Mouse (Mus musculus): ENCODE data around the gene Rab4b. TPM values are rescaled to one million over a fixed set of nuclear protein-coding genes. Genes with fewer than 3 reads are reported as not detected.

The Rab4b gene
- total RNA-seq, 2 experiments from 2014 or later, result 8.5 to 9.3 TPM

- DNase-seq, result peak in 1 of 2 experiments; percentile 37
- intact Hi-C loops (cut with DNase I), result loop anchor here (5.0 kb wide), 1 partner anchor 64 kb away; the partner anchor contains the start of gene Itpkc
Observed at GRCm38 (mm10) chr7:27163450-27163805, 15.3 kb downstream of the Rab4b start.

DNA sequence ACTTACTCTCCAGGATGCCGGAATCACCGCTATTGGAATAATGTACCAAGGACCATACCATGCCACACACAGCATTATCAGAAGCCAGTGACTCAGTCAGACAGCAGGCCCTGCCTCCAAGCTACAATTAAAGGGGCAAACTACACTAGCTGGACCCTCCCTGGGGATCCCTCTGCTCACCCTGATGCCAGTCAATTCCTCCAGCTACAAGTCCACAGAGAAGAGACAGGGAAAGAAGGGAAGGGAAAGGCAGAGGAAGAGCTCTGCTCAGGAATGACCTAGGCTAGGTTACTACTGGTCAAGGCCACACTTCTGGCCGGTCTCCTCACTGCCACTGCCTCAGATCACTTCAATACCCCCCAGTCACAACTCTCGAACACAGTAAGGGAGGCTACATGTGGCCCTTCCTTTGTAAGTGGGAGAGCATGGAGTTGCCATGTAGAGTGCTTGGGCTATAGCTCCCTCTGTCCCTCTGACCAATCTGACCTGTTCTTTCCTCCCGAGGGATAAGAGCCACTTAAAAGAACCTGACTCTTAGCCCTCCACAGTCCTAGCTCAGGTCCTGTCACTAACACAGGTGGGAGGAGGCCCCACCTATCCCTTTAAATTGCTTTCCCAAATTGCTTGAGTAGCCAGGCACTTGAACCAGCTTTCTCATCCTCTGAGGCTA, 15.8 kb downstream of the Rab4b start:
- no peak for DNase-seq
- intact Hi-C loops (cut with DNase I), result loop anchor here (5.0 kb wide), 1 partner anchor 64 kb away; the partner anchor contains the start of gene Itpkc

GRCm38 (mm10) chr7:27161744-27162143, 17.0 kb downstream of the Rab4b start:
- no peak for DNase-seq
- intact Hi-C loops (cut with DNase I), result loop anchor here (5.0 kb wide), 1 partner anchor 66 kb away; the partner anchor contains the start of gene Itpkc

DNA sequence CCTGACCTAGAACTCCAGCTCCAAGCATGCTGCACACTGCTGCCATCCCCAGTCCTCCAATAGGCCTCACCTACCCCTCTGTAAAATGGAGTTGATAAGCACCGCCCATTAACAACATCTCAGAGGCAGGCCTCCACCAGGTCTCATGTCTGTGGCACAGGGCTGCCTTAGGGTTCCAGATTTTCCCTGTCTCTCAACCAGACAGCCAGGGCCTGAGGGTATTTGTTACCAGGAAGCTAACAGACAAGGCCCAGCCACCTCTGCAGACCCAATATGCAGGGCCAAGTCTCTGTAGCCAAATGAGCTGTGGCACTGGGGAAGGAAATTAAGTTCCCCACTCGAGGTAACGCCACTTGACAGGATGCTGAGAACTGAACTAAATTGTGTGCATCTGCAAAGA, 17.8 kb downstream of the Rab4b start:
- intact Hi-C loops (cut with DNase I), result loop anchor here (5.0 kb wide), 1 partner anchor 66 kb away; the partner anchor contains the start of gene Itpkc
- DNase-seq, result no peak

GRCm38 (mm10) chr7:27159882-27160281, 18.8 kb downstream of the Rab4b start:
- intact Hi-C loops (cut with DNase I), result loop anchor here (5.0 kb wide), 2 partner anchors 67 to 1943 kb away; partner anchors contain the start of gene Itpkc
- peak; percentile 82 to 85 for DNase-seq

DNA sequence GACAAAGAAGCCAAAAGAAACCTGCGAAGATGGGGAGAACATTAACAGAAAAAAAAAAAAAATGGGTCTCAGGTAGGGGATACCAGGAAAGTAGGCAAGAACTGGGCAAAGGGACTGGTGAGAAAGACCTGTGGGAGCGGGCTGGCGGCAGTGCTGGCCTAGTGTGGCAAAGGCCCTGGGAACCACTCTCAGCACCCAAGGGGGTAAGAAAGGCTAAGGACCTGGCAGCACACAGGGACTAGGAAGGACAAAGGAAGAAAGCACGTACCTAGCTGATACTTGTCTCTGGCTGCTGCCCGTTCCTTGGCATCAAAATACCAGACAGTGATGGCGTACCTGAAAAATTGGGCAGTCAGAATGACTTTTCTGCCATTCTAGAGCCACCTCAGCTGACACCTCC, 19.4 kb downstream of the Rab4b start:
- intact Hi-C loops (cut with DNase I), result loop anchor here (5.0 kb wide), 1 partner anchor 1942 kb away; no protein-coding TSS in a partner anchor
- DNase-seq, result no peak

GRCm38 (mm10) chr7:27158171-27158570, 20.5 kb downstream of the Rab4b start:
- intact Hi-C loops (cut with DNase I), result loop anchor here (5.0 kb wide), 1 partner anchor 1941 kb away; no protein-coding TSS in a partner anchor
- no peak for DNase-seq

DNA sequence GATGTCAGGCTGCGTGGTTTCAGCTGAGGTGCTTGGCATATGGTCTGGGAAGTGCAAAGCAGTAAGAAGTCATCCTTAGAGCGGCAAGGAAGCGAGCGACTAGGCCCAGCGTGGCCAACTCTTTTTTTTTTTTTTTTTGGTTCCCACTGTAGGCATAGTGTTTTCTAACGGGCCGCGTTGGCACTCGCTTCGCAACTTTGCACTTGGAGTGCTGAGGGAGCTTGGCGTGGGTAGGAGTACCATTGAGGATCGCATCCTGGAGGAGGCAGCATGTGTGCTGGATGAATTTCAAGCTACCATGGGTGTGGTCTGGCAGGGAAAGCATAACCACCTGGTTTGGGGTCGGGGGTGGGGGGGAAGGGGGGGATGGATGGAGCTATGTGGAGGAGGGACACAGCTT, 22.7 kb downstream of the Rab4b start:
- intact Hi-C loops (cut with DNase I), result loop anchor here (5.0 kb wide), 1 partner anchor 1939 kb away; no protein-coding TSS in a partner anchor

DNA sequence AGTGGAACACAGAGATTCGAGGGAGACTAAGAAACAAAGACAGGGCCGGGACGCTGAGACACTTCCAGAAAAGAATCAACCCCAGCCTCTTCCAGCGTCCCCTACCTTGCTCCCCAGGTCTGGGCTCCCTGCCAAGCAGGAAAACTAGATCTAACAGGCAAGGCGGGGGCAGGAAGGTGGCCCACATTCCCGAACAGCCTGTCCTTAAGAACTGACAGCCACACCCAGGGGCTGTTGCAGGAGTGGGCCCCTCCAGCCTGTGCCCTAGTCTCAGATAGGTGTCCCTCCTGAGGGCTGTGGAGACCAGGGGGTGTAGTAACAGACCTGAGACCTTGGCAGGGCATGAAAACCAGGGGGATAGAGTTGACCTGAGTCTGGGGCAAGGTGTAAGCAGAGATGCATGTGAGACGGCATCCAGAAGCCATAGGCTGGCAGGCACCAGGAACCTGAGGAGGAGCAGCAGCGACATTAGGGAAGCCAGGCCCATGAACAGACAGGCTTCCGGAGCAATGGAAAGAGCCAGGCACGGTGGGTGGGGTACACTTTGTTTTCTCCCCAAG, 25.4 kb downstream of the Rab4b start, which contains the start of gene Cyp2t4:
Gene Cyp2t4, plus strand, starts transcription at position 510 of the 560 bp plus-strand sequence.
- intact Hi-C loops (cut with DNase I), result no loop called here
- peak in 1 of 2 experiments; percentile 54 for DNase-seq

More for the DNA sequence above, 22.7 kb downstream of the Rab4b start:
- no peak for DNase-seq

DNA sequence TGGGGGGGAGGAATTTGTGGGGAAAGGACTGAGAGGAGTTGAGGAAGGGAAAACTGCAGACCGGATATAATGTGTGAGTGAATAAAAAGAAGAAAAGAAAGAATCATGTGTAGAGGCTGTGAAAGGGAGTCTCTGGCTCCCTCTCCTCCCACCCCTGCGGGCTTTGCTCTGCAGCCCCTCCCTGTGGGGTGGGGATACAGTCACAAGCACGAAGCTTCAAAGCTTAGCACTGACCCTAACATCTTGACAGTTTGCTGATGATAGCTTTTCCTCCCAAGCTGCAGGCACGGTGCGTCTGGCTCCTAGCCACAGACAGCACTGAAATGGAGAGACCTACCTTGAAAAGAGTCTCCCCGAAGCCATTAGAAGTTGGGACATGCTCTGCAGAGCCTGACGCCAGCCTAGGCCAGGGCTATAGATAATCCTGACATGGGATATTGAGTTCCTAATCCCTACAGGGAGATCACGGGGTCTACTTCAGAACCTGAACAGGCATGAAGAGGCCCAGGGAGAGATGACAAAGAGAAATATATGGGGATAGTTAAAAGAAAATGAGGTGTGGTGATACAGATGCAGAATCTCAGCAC, 42.2 kb downstream of the Rab4b start:
- intact Hi-C loops (cut with DNase I), result no loop called here
- no peak for DNase-seq

DNA sequence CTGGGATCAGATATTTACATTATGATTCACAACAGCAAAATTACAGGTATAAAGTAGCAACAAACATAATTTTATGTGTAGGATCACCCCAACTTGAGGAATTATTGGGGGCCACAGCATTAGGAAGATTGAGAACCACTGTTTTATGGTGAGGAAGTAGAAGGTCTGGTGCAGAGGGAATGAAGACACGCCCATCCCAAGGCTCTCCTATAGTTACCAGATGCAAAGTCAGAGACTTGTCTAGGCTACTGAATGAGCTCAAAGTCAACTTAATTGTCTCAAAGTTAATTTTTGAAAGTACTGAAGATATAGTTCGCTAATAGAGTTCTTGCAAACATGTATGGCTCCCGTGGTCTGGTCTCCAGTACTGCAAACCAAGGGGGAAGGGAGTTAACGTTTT, 44.9 kb downstream of the Rab4b start:
- intact Hi-C loops (cut with DNase I), result loop anchor here (2.0 kb wide), 1 partner anchor 151 kb away; no protein-coding TSS in a partner anchor
- no peak for DNase-seq

DNA sequence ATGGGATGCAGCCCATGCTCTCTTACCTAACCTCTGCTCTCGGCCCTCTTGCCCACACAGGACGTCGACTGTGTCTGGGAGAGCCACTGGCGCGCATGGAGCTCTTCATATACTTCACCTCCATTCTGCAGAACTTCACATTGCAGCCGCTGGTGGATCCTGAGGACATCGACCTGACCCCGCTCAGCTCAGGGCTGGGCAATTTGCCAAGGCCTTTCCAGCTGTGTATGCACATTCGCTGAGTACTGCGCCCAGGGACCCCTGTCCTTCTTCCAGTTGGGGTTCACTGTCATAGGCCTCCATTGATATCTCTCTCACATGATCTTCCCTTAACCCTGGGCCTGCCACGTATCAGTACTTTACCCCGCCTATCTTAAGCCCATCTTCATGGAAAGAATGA, 45.5 kb downstream of the Rab4b start:
- intact Hi-C loops (cut with DNase I), result no loop called here
- DNase-seq, result no peak

DNA sequence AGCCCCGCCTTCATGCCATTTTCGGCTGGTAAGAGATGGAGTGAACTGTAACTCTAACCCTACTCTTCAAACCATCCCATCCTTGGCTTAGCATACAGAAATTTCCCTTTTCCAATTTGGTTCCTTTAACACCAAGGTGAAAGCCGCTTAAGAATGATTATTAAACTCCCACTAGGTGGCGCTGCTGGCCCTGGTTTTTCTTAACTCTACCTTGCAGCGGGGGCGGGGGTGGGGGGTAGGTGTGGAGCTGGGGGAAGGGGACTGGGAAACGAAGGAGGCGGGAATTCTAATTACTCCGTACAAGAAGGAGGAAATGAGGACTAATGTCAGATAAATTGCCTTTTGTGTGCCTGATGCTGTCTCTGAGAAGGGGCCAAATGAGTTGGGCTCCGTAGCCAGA, 46.1 kb downstream of the Rab4b start:
- intact Hi-C loops (cut with DNase I), result no loop called here
- peak in 1 of 2 experiments; percentile 54 for DNase-seq

GRCm38 (mm10) chr7:27131387-27131786, 47.3 kb downstream of the Rab4b start:
- intact Hi-C loops (cut with DNase I), result no loop called here
- DNase-seq, result no peak

- intact Hi-C loops (cut with DNase I), result no loop called here
- DNase-seq, result no peak
Observed at GRCm38 (mm10) chr7:27130521-27131370, 48.0 kb downstream of the Rab4b start.

DNA sequence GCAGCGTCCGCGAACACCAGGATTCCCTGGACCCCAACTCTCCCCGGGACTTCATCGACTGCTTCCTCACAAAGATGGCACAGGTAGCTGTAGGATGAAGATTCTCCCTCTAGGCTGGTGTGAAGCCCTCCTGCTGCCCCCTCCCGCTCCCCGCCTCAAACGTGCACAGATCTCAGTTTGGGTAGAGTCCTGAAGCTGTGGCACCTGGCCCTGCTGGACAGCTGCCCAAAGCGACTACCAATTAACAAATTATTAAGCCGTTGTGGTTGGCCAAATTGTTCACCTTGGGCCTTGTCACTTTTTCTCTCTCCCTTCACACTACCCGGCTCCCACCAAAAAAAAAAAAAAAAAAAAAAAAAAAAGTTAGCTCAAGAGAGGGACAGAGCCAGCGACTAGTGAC, 48.9 kb downstream of the Rab4b start:
- intact Hi-C loops (cut with DNase I), result loop anchor here (5.0 kb wide), 1 partner anchor 353 kb away; no protein-coding TSS in a partner anchor
- DNase-seq, result no peak

DNA sequence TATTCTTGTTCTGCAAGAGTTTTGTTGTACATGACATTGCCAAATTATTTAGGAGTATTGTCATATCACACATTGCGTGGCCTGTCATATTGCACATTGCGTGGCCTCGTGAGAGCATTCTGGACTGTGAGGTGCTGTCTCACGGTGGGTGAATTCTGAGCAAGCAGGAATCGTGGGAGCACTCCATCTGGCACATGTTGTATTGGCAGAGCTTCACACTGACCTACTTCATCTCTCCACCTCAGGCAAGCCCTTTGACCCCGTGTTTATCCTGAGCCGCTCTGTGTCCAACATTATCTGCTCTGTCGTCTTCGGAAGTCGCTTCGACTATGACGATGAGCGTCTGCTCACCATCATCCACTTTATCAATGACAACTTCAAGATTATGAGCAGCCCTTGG, 49.8 kb downstream of the Rab4b start:
- intact Hi-C loops (cut with DNase I), result loop anchor here (5.0 kb wide), 1 partner anchor 352 kb away; no protein-coding TSS in a partner anchor
- no peak for DNase-seq

GRCm38 (mm10) chr7:27128162-27128561, 50.5 kb downstream of the Rab4b start:
- no peak for DNase-seq
- intact Hi-C loops (cut with DNase I), result loop anchor here (5.0 kb wide), 1 partner anchor 351 kb away; no protein-coding TSS in a partner anchor

GRCm38 (mm10) chr7:27124969-27125368, 53.7 kb downstream of the Rab4b start:
- intact Hi-C loops (cut with DNase I), result loop anchor here (5.0 kb wide), 1 partner anchor 348 kb away; no protein-coding TSS in a partner anchor
- no peak for DNase-seq

DNA sequence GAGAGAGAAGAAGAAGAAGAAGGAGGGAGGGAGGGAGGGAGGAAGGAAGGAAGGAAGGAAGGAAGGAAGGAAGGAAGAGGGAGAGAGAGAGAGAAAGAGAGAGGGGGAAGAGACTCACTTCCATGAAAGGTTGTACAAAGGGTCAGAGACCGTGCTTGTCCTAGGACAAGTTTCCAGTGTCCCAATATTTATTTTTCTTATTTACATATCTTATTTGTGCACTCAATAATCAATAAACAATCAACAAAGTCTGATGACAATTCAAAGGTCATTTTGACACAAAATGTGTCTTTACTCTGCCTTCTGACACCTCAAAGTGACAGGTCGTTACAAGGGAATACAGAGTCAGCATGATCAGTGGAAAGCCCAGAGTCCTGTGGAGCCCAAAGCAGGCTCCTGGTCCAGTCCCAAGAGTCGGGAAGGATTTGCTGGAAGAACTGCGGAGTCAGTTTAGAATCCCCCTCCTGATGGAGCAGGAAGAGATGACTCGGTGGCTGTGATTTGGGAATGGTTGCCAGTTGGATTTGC, 54.3 kb downstream of the Rab4b start:
- intact Hi-C loops (cut with DNase I), result no loop called here
- no peak for DNase-seq

Data from gastrocnemius, postnatal 36 days (tissue).